Mouse (Mus musculus): ENCODE measurements around the gene Krtap4-8. TPM values are rescaled to one million over a fixed set of nuclear protein-coding genes. Genes with fewer than 3 reads are reported as not detected.

The Krtap4-8 gene
- polyA plus RNA-seq, 1 experiment from 2014 or later, result not detected

Other genes starting within 250 kb of the Krtap4-8 start
- not detected in 2 replicates for gene Krt40, start 237.5 kb downstream of the Krtap4-8 start, polyA plus RNA-seq (2015; fragmentation: Nextera tagmentation; extraction: Ambion mirVana)
- not detected in 2 replicates for gene Krtap3-3, start 229.8 kb downstream of the Krtap4-8 start, polyA plus RNA-seq (2015; fragmentation: Nextera tagmentation; extraction: Ambion mirVana)
- not detected in 2 replicates for gene Krtap3-2, start 223.9 kb downstream of the Krtap4-8 start, polyA plus RNA-seq (2015; fragmentation: Nextera tagmentation; extraction: Ambion mirVana)
- gene Gm11939, start 221.2 kb downstream of the Krtap4-8 start, polyA plus RNA-seq (2015; fragmentation: Nextera tagmentation; extraction: Ambion mirVana), result not detected in 2 replicates
- gene Krtap3-1, start 214.1 kb downstream of the Krtap4-8 start, polyA plus RNA-seq (2015; fragmentation: Nextera tagmentation; extraction: Ambion mirVana), result not detected in 2 replicates
- gene Krtap1-5, start 199.7 kb downstream of the Krtap4-8 start, polyA plus RNA-seq (2015; fragmentation: Nextera tagmentation; extraction: Ambion mirVana), result not detected in 2 replicates
- gene Krtap1-4, start 197.1 kb downstream of the Krtap4-8 start, polyA plus RNA-seq (2015; fragmentation: Nextera tagmentation; extraction: Ambion mirVana), result not detected in 2 replicates
- gene Krtap1-3, start 189.4 kb downstream of the Krtap4-8 start, polyA plus RNA-seq (2015; fragmentation: Nextera tagmentation; extraction: Ambion mirVana), result not detected in 2 replicates
- gene Krtap9-3, start 182.6 kb downstream of the Krtap4-8 start, polyA plus RNA-seq (2015; fragmentation: Nextera tagmentation; extraction: Ambion mirVana), result not detected in 2 replicates
- gene Gm11938, start 177.4 kb downstream of the Krtap4-8 start, polyA plus RNA-seq (2015; fragmentation: Nextera tagmentation; extraction: Ambion mirVana), result not detected in 2 replicates
- not detected in 2 replicates for gene Gm11937, start 170.5 kb downstream of the Krtap4-8 start, polyA plus RNA-seq (2015; fragmentation: Nextera tagmentation; extraction: Ambion mirVana)
- gene Krtap2-4, start 165.9 kb downstream of the Krtap4-8 start, polyA plus RNA-seq (2015; fragmentation: Nextera tagmentation; extraction: Ambion mirVana), result not detected in 2 replicates
- gene Gm11562, start 160.3 kb downstream of the Krtap4-8 start, polyA plus RNA-seq (2015; fragmentation: Nextera tagmentation; extraction: Ambion mirVana), result not detected in 2 replicates
- gene Krtap4-1, start 152.5 kb downstream of the Krtap4-8 start, polyA plus RNA-seq (2015; fragmentation: Nextera tagmentation; extraction: Ambion mirVana), result not detected in 2 replicates
- gene Krtap4-2, start 145.6 kb downstream of the Krtap4-8 start, polyA plus RNA-seq (2015; fragmentation: Nextera tagmentation; extraction: Ambion mirVana), result not detected in 2 replicates
- not detected in 2 replicates for gene Krtap4-7, start 136.6 kb downstream of the Krtap4-8 start, polyA plus RNA-seq (2015; fragmentation: Nextera tagmentation; extraction: Ambion mirVana)
- gene Gm11555, start 130.5 kb downstream of the Krtap4-8 start, polyA plus RNA-seq (2015; fragmentation: Nextera tagmentation; extraction: Ambion mirVana), result not detected in 2 replicates
- gene Gm11563, start 121.7 kb downstream of the Krtap4-8 start, polyA plus RNA-seq (2015; fragmentation: Nextera tagmentation; extraction: Ambion mirVana), result not detected in 2 replicates
- gene Krtap4-6, start 114.7 kb downstream of the Krtap4-8 start, polyA plus RNA-seq (2015; fragmentation: Nextera tagmentation; extraction: Ambion mirVana), result not detected in 2 replicates
- gene Gm14190, start 90.0 kb downstream of the Krtap4-8 start, polyA plus RNA-seq (2015; fragmentation: Nextera tagmentation; extraction: Ambion mirVana), result not detected in 2 replicates
- gene Gm14180, start 46.4 kb downstream of the Krtap4-8 start, polyA plus RNA-seq (2015; fragmentation: Nextera tagmentation; extraction: Ambion mirVana), result not detected in 2 replicates
- gene Gm11595, start 7.8 kb downstream of the Krtap4-8 start, polyA plus RNA-seq (2015; fragmentation: Nextera tagmentation; extraction: Ambion mirVana), result not detected in 2 replicates
- gene Krtap4-9, start 4.5 kb upstream of the Krtap4-8 start, polyA plus RNA-seq (2015; fragmentation: Nextera tagmentation; extraction: Ambion mirVana), result not detected in 2 replicates
- gene Gm11596, start 12.8 kb upstream of the Krtap4-8 start, polyA plus RNA-seq (2015; fragmentation: Nextera tagmentation; extraction: Ambion mirVana), result not detected in 2 replicates
- not detected in 2 replicates for gene Gm11569, start 18.2 kb upstream of the Krtap4-8 start, polyA plus RNA-seq (2015; fragmentation: Nextera tagmentation; extraction: Ambion mirVana)
- gene Gm11554, start 23.7 kb upstream of the Krtap4-8 start, polyA plus RNA-seq (2015; fragmentation: Nextera tagmentation; extraction: Ambion mirVana), result not detected in 2 replicates
- not detected in 2 replicates for gene Krtap4-13, start 29.2 kb upstream of the Krtap4-8 start, polyA plus RNA-seq (2015; fragmentation: Nextera tagmentation; extraction: Ambion mirVana)
- not detected in 2 replicates for gene Gm11564, start 35.0 kb upstream of the Krtap4-8 start, polyA plus RNA-seq (2015; fragmentation: Nextera tagmentation; extraction: Ambion mirVana)
- not detected in 2 replicates for gene 2300003K06Rik, start 57.4 kb upstream of the Krtap4-8 start, polyA plus RNA-seq (2015; fragmentation: Nextera tagmentation; extraction: Ambion mirVana)
- gene Krtap4-16, start 70.9 kb upstream of the Krtap4-8 start, polyA plus RNA-seq (2015; fragmentation: Nextera tagmentation; extraction: Ambion mirVana), result not detected in 2 replicates
- not detected in 2 replicates for gene Gm11568, start 77.2 kb upstream of the Krtap4-8 start, polyA plus RNA-seq (2015; fragmentation: Nextera tagmentation; extraction: Ambion mirVana)
- gene Gm11559, start 83.8 kb upstream of the Krtap4-8 start, polyA plus RNA-seq (2015; fragmentation: Nextera tagmentation; extraction: Ambion mirVana), result not detected in 2 replicates
- not detected in 2 replicates for gene Krtap9-1, start 92.7 kb upstream of the Krtap4-8 start, polyA plus RNA-seq (2015; fragmentation: Nextera tagmentation; extraction: Ambion mirVana)
- not detected in 2 replicates for gene Gm11567, start 98.5 kb upstream of the Krtap4-8 start, polyA plus RNA-seq (2015; fragmentation: Nextera tagmentation; extraction: Ambion mirVana)
- gene Krtap31-1, start 127.2 kb upstream of the Krtap4-8 start, polyA plus RNA-seq (2015; fragmentation: Nextera tagmentation; extraction: Ambion mirVana), result not detected in 2 replicates
- gene Gm11565, start 134.0 kb upstream of the Krtap4-8 start, polyA plus RNA-seq (2015; fragmentation: Nextera tagmentation; extraction: Ambion mirVana), result not detected in 2 replicates
- gene Krtap31-2, start 155.6 kb upstream of the Krtap4-8 start, polyA plus RNA-seq (2015; fragmentation: Nextera tagmentation; extraction: Ambion mirVana), result not detected in 2 replicates
- gene Krtap9-5, start 167.8 kb upstream of the Krtap4-8 start, polyA plus RNA-seq (2015; fragmentation: Nextera tagmentation; extraction: Ambion mirVana), result not detected in 2 replicates
- not detected in 2 replicates for gene Krtap29-1, start 198.3 kb upstream of the Krtap4-8 start, polyA plus RNA-seq (2015; fragmentation: Nextera tagmentation; extraction: Ambion mirVana)
- not detected in 2 replicates for gene Krtap16-1, start 205.9 kb upstream of the Krtap4-8 start, polyA plus RNA-seq (2015; fragmentation: Nextera tagmentation; extraction: Ambion mirVana)
- gene Krtap17-1, start 213.3 kb upstream of the Krtap4-8 start, polyA plus RNA-seq (2015; fragmentation: Nextera tagmentation; extraction: Ambion mirVana), result 0.28 and 0.37 TPM in 2 replicates
- gene Krt33a, start 235.5 kb upstream of the Krtap4-8 start, polyA plus RNA-seq (2015; fragmentation: Nextera tagmentation; extraction: Ambion mirVana), result not detected in 2 replicates
- not detected in 2 replicates for gene Krt33b, start 249.2 kb upstream of the Krtap4-8 start, polyA plus RNA-seq (2015; fragmentation: Nextera tagmentation; extraction: Ambion mirVana)

All from midbrain, embryonic 13.5 days (tissue).